Mouse (Mus musculus): Measurements from ENCODE around the gene Wdfy3. TPM values are rescaled to one million over a fixed set of nuclear protein-coding genes. Genes with fewer than 3 reads are reported as not detected.

Wdfy3 gene
- polyA plus RNA-seq, 2 experiments = 3.8 to 5.0 TPM

- H3K4me2 ChIP-seq (ENCODE audit: low read depth) = no peak overlapping the region
- DNase-seq (ENCODE audit: low read depth in 3 of 3, low spot score in 3 of 3) (no peak), ATAC-seq (ENCODE audit: insufficient read depth) (no peak)
- H3K9me3 ChIP-seq (ENCODE audit: control insufficient read depth, low read length) = no peaks in the 10 kb centered on the region
- no peak overlapping the region for H3K27ac ChIP-seq
- WGBS (ENCODE audit: insufficient replicate concordance) = 41% methylated on average over 2 of the region's 2 CpGs
- H3K36me3 ChIP-seq (replicated peaks; ENCODE audit: control insufficient read depth, insufficient read depth, low read depth) = no peaks in the 10 kb centered on the region
- no peak for TF ChIP-seq CTCF (IDR thresholded peaks at IDR 0.05; ENCODE audit: low read depth)
- TF ChIP-seq EP300 (IDR thresholded peaks at IDR 0.05; ENCODE audit: low read depth) = no peak
- no peak overlapping the region for H3K4me3 ChIP-seq (ENCODE audit: insufficient read depth in 1 of 2, low read depth in 2 of 2, low read length in 2 of 2)
- no peak overlapping the region for H3K9ac ChIP-seq (replicated peaks)
- no peaks in the 10 kb centered on the region for H3K4me1 ChIP-seq (replicated peaks; ENCODE audit: control insufficient read depth in 2 of 2, insufficient read depth in 2 of 2, low read length in 1 of 2)
- H3K27me3 ChIP-seq (ENCODE audit: control insufficient read depth, insufficient read depth, low read length) = no peaks in the 10 kb centered on the region
These were observed 267.8 kb downstream of the Wdfy3 start for GRCm38 (mm10) chr5:101801891-101802290.

GRCm38 (mm10) chr5:101792665-101793064 lies 277.1 kb downstream of the Wdfy3 start:
- no peaks in the 10 kb centered on the region for H3K27me3 ChIP-seq (ENCODE audit: control insufficient read depth, insufficient read depth, low read length)
- no peak overlapping the region for H3K4me3 ChIP-seq (ENCODE audit: insufficient read depth in 1 of 2, low read depth in 2 of 2, low read length in 2 of 2)
- H3K4me1 ChIP-seq (replicated peaks; ENCODE audit: control insufficient read depth in 2 of 2, insufficient read depth in 2 of 2, low read length in 1 of 2) = no peaks in the 10 kb centered on the region
- no peaks in the 10 kb centered on the region for H3K36me3 ChIP-seq (replicated peaks; ENCODE audit: control insufficient read depth, insufficient read depth, low read depth)
- no peak overlapping the region for H3K9ac ChIP-seq (replicated peaks)
- no peak overlapping the region for H3K27ac ChIP-seq
- TF ChIP-seq CTCF (IDR thresholded peaks at IDR 0.05; ENCODE audit: low read depth) (no peak), EP300 (IDR thresholded peaks at IDR 0.05; ENCODE audit: low read depth) (no peak)
- WGBS (ENCODE audit: insufficient replicate concordance) = 32% methylated on average over 4 of the region's 4 CpGs
- DNase-seq (ENCODE audit: low read depth in 3 of 3, low spot score in 3 of 3) (no peak), ATAC-seq (ENCODE audit: insufficient read depth) (no peak)
- no peak overlapping the region for H3K4me2 ChIP-seq (ENCODE audit: low read depth)
- no peaks in the 10 kb centered on the region for H3K9me3 ChIP-seq (ENCODE audit: control insufficient read depth, low read length)

- H3K27me3 ChIP-seq (ENCODE audit: control insufficient read depth, insufficient read depth, low read length) = no peaks in the 10 kb centered on the region
- no peaks in the 10 kb centered on the region for H3K36me3 ChIP-seq (replicated peaks; ENCODE audit: control insufficient read depth, insufficient read depth, low read depth)
- no peaks in the 10 kb centered on the region for H3K4me1 ChIP-seq (replicated peaks; ENCODE audit: control insufficient read depth in 2 of 2, insufficient read depth in 2 of 2, low read length in 1 of 2)
- no peak overlapping the region for H3K4me2 ChIP-seq (ENCODE audit: low read depth)
- DNase-seq (ENCODE audit: low read depth in 3 of 3, low spot score in 3 of 3) (no peak), ATAC-seq (ENCODE audit: insufficient read depth) (no peak)
- H3K9me3 ChIP-seq (ENCODE audit: control insufficient read depth, low read length) = no peaks in the 10 kb centered on the region
- no peak for TF ChIP-seq EP300 (IDR thresholded peaks at IDR 0.05; ENCODE audit: low read depth)
- no peak for TF ChIP-seq CTCF (IDR thresholded peaks at IDR 0.05; ENCODE audit: low read depth)
- no peak overlapping the region for H3K27ac ChIP-seq
- H3K4me3 ChIP-seq (ENCODE audit: insufficient read depth in 1 of 2, low read depth in 2 of 2, low read length in 2 of 2) = no peak overlapping the region
- 70% methylated on average over 5 of the region's 5 CpGs for WGBS (ENCODE audit: insufficient replicate concordance)
- H3K9ac ChIP-seq (replicated peaks) = no peak overlapping the region
These were observed 279.2 kb downstream of the Wdfy3 start for GRCm38 (mm10) chr5:101790560-101790959.

- Histone ChIP-seq H3K9me3 (ENCODE audit: control insufficient read depth, low read length) (no peaks in the 10 kb centered on the region), H3K9ac (replicated peaks) (no peak overlapping the region), H3K4me1 (replicated peaks; ENCODE audit: control insufficient read depth in 2 of 2, insufficient read depth in 2 of 2, low read length in 1 of 2) (no peaks in the 10 kb centered on the region), H3K27me3 (ENCODE audit: control insufficient read depth, insufficient read depth, low read length) (no peaks in the 10 kb centered on the region), H3K27ac (no peak overlapping the region), H3K4me2 (ENCODE audit: low read depth) (no peak overlapping the region), H3K4me3 (ENCODE audit: insufficient read depth in 1 of 2, low read depth in 2 of 2, low read length in 2 of 2) (no peak overlapping the region), H3K36me3 (replicated peaks; ENCODE audit: control insufficient read depth, insufficient read depth, low read depth) (no peaks in the 10 kb centered on the region)
- DNase-seq (ENCODE audit: low read depth in 3 of 3, low spot score in 3 of 3) (no peak), ATAC-seq (ENCODE audit: insufficient read depth) (no peak)
- TF ChIP-seq CTCF (IDR thresholded peaks at IDR 0.05; ENCODE audit: low read depth) = no peak
- TF ChIP-seq EP300 (IDR thresholded peaks at IDR 0.05; ENCODE audit: low read depth) = no peak
These were observed 280.0 kb downstream of the Wdfy3 start for GRCm38 (mm10) chr5:101789770-101790169.

- no peak for ATAC-seq (ENCODE audit: insufficient read depth)
- Histone ChIP-seq H3K36me3 (replicated peaks; ENCODE audit: control insufficient read depth, insufficient read depth, low read depth) (no peaks in the 10 kb centered on the region), H3K9me3 (ENCODE audit: control insufficient read depth, low read length) (no peaks in the 10 kb centered on the region), H3K4me2 (ENCODE audit: low read depth) (no peak overlapping the region), H3K4me3 (ENCODE audit: insufficient read depth in 1 of 2, low read depth in 2 of 2, low read length in 2 of 2) (no peak overlapping the region), H3K27me3 (ENCODE audit: control insufficient read depth, insufficient read depth, low read length) (no peaks in the 10 kb centered on the region), H3K4me1 (replicated peaks; ENCODE audit: control insufficient read depth in 2 of 2, insufficient read depth in 2 of 2, low read length in 1 of 2) (no peaks in the 10 kb centered on the region), H3K27ac (no peak overlapping the region), H3K9ac (replicated peaks) (no peak overlapping the region)
- no peak for TF ChIP-seq EP300 (IDR thresholded peaks at IDR 0.05; ENCODE audit: low read depth)
- TF ChIP-seq CTCF (IDR thresholded peaks at IDR 0.05; ENCODE audit: low read depth) = no peak
- DNase-seq (ENCODE audit: low read depth in 3 of 3, low spot score in 3 of 3) = no peak
- 12% methylated on average over 4 of the region's 4 CpGs for WGBS (ENCODE audit: insufficient replicate concordance)
These were observed 283.7 kb downstream of the Wdfy3 start for GRCm38 (mm10) chr5:101785921-101786614.
